23 mouse cellular contexts compared by ENCODE assay signal in genomic region chr5:106108474-106108971, GRCm38 (mm10).
DNase-seq lines count a peak whose midpoint lies in the region; ATAC-seq and TF ChIP-seq lines count a peak whose summit lies in the region.
"Had no signal": no experiment of that assay in that cellular context is flagged by ENCODE, and none has a peak within 500 bp of the region (broad histone marks: within the 10 kb centered on the region; RNA-seq: fewer than 3 reads in every experiment).

No protein-coding gene starts in this region.

- no peaks in the 10 kb centered on the region for H3K9me3 ChIP-seq in heart, embryonic 12.5 days (replicated peaks)
- H3K9me3 ChIP-seq in lung, postnatal 0 days (ENCODE audit: low read length): no peaks in the 10 kb centered on the region
- H3K9me3 ChIP-seq: embryonic facial prominence, embryonic 13.5 days; forebrain, embryonic 13.5 days; heart, embryonic 13.5 days; hindbrain, embryonic 15.5 days; liver, embryonic 13.5 days; midbrain, embryonic 10.5 days; neural tube, embryonic 15.5 days had no signal

- WGBS in heart, embryonic 12.5 days: 57% methylated on average over 8 of the region's 8 CpGs
- 11% methylated on average over 8 of the region's 8 CpGs for WGBS in lung, postnatal 0 days

- TF ChIP-seq CTCF in lung, postnatal 0 days (IDR thresholded peaks at IDR 0.05): no peak

- no peak for ATAC-seq in heart, embryonic 12.5 days (ENCODE audit: insufficient number of reproducible peaks, low FRiP score)
- ATAC-seq in lung, postnatal 0 days: no peak
- ATAC-seq: forebrain, embryonic 13.5 days; Patski had no signal

- intact Hi-C loops in heart, postnatal 10 days (cut with DNase I): no loop called here

- H3K36me3 ChIP-seq in heart, embryonic 12.5 days: no peaks in the 10 kb centered on the region
- no peaks in the 10 kb centered on the region for H3K36me3 ChIP-seq in lung, postnatal 0 days (ENCODE audit: insufficient read depth, low read length)
- H3K36me3 ChIP-seq: embryonic facial prominence, embryonic 13.5 days; G1E; heart, embryonic 13.5 days; hindbrain, embryonic 15.5 days; liver, embryonic 13.5 days; midbrain, embryonic 10.5 days; neural tube, embryonic 15.5 days had no signal

- no peak overlapping the region for H3K9ac ChIP-seq in heart, embryonic 12.5 days
- no peak overlapping the region for H3K9ac ChIP-seq in lung, postnatal 0 days (replicated peaks; ENCODE audit: low read depth)
- H3K9ac ChIP-seq: embryonic facial prominence, embryonic 13.5 days; forebrain, embryonic 13.5 days; heart, embryonic 13.5 days; hindbrain, embryonic 15.5 days; liver, embryonic 13.5 days; neural tube, embryonic 15.5 days had no signal

- H3K27ac ChIP-seq in heart, embryonic 12.5 days (ENCODE audit: poor library complexity, severe bottlenecking): no peak overlapping the region
- no peak overlapping the region for H3K27ac ChIP-seq in lung, postnatal 0 days (ENCODE audit: low read length)
- H3K27ac ChIP-seq: embryonic facial prominence, embryonic 13.5 days; forebrain, embryonic 13.5 days; heart, embryonic 13.5 days; hindbrain, embryonic 15.5 days; liver, embryonic 13.5 days; midbrain, embryonic 10.5 days; neural tube, embryonic 15.5 days had no signal

- H3K27me3 ChIP-seq in heart, embryonic 12.5 days (replicated peaks): no peaks in the 10 kb centered on the region
- no peaks in the 10 kb centered on the region for H3K27me3 ChIP-seq in lung, postnatal 0 days (replicated peaks; ENCODE audit: insufficient read depth, low read length)
- H3K27me3 ChIP-seq: embryonic facial prominence, embryonic 13.5 days; forebrain, embryonic 13.5 days; heart, embryonic 13.5 days; hindbrain, embryonic 15.5 days; liver, embryonic 13.5 days; neural tube, embryonic 15.5 days had no signal

- no peaks in the 10 kb centered on the region for H3K4me1 ChIP-seq in heart, embryonic 12.5 days (replicated peaks)
- no peaks in the 10 kb centered on the region for H3K4me1 ChIP-seq in lung, postnatal 0 days (ENCODE audit: insufficient read depth, low read depth, low read length)
- H3K4me1 ChIP-seq: embryonic facial prominence, embryonic 13.5 days; hindbrain, embryonic 15.5 days; liver, embryonic 13.5 days had no signal

- no peak overlapping the region for H3K4me2 ChIP-seq in heart, embryonic 12.5 days
- no peak overlapping the region for H3K4me2 ChIP-seq in lung, postnatal 0 days (replicated peaks; ENCODE audit: low read depth, low read length)
- H3K4me2 ChIP-seq: embryonic facial prominence, embryonic 13.5 days; forebrain, embryonic 13.5 days; heart, embryonic 13.5 days; hindbrain, embryonic 15.5 days; liver, embryonic 13.5 days; neural tube, embryonic 15.5 days had no signal

- no peak for TF ChIP-seq EP300 in lung, postnatal 0 days (IDR thresholded peaks at IDR 0.05)

- H3K4me3 ChIP-seq in heart, embryonic 12.5 days: no peak overlapping the region
- H3K4me3 ChIP-seq in lung, postnatal 0 days (ENCODE audit: low read depth, low read length): no peak overlapping the region
- H3K4me3 ChIP-seq: embryonic facial prominence, embryonic 13.5 days; forebrain, embryonic 13.5 days; heart, embryonic 13.5 days; hindbrain, embryonic 15.5 days; liver, embryonic 13.5 days; midbrain, embryonic 10.5 days; neural tube, embryonic 15.5 days had no signal

- DNase-seq in heart, postnatal 10 days: peak; percentile 8 to 28
- peak; percentile 49 for DNase-seq in kidney, postnatal 14 days
- no peak for DNase-seq in kidney, adult 18-20 months
- DNase-seq in lung, postnatal 0 days (ENCODE audit: low spot score): peak; percentile 30
- DNase-seq in lung, postnatal 25 days (ENCODE audit: low spot score): no peak
- no peak for DNase-seq in frontal cortex, adult 2 months (ENCODE audit: extremely low spot score in 1 of 2, low spot score in 1 of 2)
- DNase-seq: B cell, adult 2 months; cerebellum, adult 18-20 months; cerebellum, postnatal 25 days; layer of hippocampus, adult 9-11 months; liver, embryonic 13.5 days; right cerebral cortex, adult 18-20 months; right cerebral cortex, postnatal 4 days; thymus, postnatal 14 days had no signal

Comparison
In these comparisons a context has a peak if more than half of its experiments do, and no peak if none do; other contexts are left out.
1. DNase-seq: peak in heart, postnatal 10 days (2 of 2), kidney, postnatal 14 days (single experiment) and lung, postnatal 0 days (single experiment); none in kidney, adult 18-20 months (single experiment), lung, postnatal 25 days (single experiment) and frontal cortex, adult 2 months (0 of 2).